Mouse (Mus musculus) yolk sac, embryonic 10.5 days (tissue): Measurements from ENCODE around the gene Oscp1.

Source experiments
- DNase-seq: peaks from one replicate; pipeline ENCODE4 v3.0.0-alpha.2; 2017; ENCODE audit warnings: low spot score

Oscp1 gene

DNA sequence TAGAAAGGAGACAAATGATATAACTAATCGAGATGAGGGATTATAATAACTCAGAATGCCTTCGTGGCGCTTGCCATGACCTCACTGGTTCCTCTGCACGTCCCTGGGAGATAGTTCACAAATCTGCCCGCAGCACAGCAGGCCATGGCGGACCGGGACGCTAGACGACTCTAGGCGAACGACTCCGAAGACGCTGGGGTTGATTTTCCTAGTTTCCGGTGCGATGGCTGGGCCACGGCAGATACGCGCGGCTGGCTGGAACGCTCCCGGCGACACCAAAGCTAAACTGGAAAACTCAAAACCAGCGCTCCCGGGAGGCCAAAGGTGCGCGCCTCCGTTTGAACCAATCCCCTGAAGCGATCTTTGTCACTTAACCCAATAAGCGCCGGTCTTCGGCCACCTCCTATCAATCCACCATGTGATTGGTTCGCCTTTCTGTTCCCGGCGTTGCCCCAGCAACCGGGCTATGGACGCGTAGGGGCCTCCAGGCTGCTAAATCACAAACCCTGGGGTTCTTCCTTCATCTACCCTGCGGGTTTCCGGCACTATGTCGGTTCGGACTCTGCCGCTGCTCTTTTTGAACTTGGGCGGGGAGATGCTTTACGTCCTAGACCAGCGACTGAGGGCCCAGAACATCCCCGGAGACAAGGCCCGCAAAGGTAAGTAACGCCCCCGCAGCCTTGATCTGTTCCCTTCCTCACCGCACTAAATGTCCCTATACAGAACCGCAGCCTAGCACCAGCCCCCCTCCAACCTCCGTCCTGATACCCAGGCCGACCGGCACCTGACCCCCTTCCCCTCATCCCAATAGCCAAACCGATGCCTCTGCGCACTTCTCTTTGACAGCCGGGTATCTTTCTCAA is at the start of gene Oscp1:
Oscp1 (plus strand) TSS at position 432 of the 863 bp plus-strand sequence.
- DNase-seq, result peak; percentile 93

DNA sequence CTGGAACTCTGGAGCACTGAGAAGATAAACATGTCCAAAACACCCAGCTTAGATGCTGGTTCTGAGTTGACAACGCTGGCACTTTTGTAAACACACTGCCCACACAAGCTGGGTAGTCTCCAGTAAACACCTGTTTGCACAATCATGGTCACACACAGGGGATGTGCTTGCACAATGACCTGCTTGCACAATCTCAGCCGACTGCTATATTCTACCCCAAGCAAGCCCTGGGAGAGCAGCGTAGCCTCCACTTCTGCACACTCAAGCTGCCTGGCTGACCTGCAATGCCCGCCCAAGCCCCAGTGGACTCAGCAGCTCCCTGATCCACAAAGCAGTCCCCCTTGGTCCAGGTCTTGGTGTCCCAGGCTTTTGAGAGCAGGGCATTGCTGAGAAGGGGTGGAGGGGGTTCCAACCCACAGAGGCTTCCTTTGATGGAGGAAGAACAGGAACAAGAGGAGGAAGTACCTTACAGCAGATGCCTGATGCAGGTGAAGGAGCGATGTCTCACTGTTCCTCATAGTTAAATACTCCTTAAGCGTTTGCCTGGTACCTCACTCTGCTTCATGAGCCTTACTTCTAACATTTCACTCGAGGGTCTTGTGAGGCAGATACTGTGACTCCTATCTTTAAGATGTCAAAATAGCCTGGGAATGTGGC is 40.6 kb upstream of the Oscp1 start:
- no peak for DNase-seq

DNA sequence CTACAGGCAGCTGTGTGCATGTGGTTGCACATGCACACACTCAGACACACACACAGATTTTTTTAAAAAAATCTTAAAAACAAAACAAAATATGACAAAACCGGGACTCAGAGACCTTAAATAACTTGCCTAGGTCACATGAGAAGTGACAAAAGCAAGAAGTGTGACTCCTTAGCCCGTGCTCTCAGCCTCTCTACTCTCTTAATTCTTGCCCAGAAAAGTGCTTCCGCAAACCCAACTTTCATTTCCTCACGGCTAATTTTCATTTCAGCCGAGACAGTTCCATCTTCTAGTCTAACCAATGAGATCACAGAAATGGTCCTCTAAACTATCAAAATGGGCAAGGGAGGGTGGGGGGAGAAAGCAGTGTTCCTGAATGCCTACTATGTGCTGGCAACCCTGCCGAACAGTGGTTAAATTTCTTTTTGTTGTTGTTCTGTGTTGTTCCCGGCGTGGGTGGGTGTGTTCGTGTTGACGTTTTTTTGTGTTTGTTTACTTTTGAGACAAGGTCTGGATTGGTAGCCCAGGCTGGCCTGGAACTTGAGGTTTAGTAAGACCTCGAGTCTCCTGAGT is 39.3 kb upstream of the Oscp1 start:
- no peak for DNase-seq

DNA sequence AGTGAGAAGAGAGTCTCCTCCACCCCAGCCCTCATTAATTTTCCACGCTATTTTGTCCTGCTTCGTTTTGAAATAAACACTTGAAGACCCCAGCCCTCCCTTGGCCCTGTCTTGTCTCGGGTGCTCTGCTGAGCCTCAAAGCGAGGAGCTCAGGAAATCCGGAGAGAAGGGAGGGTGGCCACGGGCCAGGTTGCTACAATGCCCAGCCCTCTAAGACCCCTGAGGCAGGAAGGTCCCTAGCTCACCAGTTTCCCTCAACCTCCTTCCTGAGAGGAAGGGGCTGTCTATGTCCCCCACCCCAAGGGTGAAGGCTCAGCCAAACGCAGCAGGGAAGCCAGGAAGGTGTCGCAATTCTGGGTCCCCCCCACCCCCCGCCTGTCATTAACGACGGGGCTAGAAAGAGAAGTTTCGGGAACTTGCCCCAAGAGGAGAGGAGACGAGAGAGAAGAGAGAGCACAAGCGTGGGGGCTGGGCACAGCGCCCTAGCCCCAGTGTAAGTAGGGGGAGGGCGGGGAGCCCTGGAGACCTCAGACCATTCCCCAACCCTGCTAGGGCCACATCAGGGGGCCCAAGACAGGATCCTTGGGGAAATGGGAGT is 34.0 kb upstream of the Oscp1 start, which contains the start of gene Csf3r:
Csf3r (plus strand) TSS at position 248 of the 598 bp plus-strand sequence.
- DNase-seq, result no peak

DNA sequence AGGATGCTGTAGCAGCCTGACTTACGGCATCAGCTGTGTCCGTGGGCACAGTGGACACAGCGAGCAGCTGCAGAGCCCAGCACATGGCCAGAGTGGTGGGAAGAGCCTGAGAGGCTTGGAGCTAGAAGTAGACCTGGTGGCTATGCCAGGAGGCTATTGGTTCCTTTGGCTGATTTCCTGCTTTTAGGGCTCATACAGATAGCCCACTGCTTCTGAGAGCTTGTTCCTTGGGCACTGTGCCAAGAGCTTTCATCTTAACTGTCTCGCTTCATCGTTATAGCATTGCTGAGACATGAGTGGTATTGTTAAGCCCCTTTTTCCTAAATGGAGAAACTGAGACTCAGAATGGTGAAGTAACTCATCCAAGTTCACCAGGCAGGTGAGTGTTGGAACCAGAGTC is 32.6 kb upstream of the Oscp1 start:
- no peak for DNase-seq

DNA sequence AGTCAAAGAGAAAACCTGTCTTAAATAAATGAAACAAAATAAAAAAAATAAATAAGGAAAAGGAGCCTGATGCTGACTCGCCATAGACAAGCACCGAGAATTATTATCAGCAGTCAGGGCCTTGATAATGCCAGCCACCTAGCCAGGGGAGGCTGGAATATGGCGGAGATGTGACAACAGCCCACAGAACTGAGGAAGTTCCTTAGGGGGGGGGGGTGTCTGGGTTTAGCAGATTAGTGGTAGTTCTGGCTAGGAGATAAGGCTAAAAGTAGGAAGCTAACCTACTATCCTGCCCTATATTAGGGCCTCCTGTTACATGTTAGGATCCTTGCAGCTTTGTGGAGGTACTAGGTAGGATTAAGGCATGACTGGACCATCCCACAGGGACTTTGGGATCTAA is 30.4 kb upstream of the Oscp1 start:
- no peak for DNase-seq

DNA sequence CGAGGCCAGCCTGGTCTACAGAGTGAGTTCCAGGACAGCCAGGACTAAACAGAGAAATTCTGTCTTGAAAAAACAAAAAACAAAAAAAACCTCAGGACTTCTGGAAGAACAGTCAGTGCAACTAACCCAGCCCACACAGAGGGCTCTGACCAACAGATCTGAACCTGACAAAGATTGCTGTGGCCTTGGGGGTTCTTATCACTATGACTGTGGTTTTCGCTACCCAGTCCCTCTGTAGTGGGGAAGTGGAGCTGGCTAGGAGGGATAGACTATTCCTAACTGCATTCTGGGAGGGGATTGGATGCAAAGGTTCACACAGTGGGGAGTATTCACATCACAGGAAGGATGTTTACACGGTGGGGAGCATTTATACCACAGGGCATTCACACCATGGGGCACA is 29.3 kb upstream of the Oscp1 start:
- no peak for DNase-seq

DNA sequence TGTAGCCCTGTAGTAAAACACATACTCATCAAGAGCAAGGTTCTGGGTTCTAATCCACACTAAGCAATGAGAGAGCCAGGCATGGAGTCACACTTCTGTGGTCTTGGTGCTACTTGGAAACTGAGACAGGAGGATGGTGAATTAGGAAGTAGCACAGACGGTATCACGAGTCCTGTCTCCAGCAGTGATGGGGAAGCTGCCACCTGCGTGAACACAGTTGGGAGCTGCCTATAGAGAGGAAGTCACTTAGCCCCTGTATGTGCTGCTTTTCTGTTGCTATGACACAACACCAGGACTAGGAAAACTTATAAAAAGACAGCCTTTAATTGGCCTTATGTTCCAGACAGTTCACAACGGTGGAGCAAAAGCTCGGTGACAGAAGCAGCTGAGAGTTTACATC is 27.7 kb upstream of the Oscp1 start:
- no peak for DNase-seq

DNA sequence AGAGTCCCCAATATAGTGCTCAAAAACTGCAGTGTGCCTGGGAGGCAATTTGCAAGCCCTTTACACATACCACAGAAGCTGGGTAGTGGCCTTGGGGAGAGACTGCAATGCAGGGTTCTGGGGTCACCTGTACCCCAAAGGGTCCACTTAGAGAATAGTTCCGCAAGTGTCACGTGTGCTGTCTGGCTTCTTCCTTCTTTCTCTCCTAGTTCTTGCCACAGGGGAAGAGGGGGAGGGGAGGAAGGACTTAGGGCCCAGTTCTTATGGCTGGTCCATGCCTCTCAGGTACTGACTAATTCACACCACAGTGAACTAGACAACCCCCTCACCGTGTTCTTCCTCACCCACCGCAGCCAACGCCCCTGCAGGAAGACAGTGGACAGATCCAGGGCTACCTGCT is 23.0 kb upstream of the Oscp1 start:
- no peak for DNase-seq

DNA sequence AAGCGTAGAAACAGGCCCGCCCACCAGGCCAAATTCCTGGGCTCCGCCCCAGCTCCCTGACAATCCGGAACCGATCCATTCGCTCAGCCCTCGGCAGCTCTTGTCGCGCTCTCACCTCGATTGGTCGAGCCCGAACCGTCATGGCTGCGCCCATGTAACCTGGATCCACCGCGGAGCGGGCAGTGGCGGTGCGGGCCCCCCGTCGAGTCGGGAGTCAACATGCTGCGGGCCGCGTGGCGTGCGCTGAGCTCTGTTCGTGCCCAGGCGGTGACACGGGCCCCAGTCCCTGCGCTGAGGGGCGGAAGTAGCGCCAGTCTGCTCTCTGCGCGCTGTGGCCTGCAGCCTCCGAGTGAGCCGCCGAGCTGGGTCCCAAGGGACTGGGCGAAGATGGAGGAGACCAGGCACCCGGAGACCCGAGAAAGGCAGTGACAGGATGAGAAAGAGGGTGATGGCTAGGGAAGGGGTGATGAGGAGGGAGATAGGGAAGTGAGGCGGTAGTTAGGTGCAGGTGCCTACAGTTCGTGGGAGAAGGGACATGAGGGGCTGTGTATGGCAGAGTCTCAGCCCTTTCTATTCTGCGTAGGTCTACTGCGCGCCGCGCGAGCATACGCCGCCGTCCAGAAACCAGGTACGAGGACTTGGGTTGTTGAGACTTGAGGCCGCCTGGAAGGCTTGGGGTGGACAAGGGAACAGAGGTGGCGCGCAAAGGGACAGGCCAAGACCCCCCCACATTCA is 11.3 kb upstream of the Oscp1 start, which contains the start of gene Mrps15:
Mrps15 (plus strand) TSS at position 75 of the 735 bp plus-strand sequence.
- peak; percentile 91 for DNase-seq

DNA sequence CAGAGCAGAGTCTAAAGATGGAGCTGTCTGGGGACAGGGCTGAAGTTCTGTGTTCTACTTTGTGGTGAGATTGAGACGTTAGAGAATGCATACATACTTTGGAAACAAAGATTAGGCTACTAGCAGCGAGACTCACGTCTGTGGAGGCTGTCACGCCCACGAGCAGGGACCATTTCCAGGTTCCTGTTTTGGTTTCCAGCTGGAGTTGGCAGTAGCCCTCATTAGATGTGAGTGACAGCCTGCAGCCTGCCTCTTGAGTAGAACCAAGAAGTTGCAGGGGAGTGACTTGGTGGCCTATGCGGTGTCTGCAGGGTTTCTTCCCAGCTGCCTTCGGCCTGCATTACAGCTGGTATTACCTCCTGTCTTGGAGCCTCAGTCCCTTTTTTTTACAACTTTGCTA is 6.7 kb upstream of the Oscp1 start:
- DNase-seq, result no peak

DNA sequence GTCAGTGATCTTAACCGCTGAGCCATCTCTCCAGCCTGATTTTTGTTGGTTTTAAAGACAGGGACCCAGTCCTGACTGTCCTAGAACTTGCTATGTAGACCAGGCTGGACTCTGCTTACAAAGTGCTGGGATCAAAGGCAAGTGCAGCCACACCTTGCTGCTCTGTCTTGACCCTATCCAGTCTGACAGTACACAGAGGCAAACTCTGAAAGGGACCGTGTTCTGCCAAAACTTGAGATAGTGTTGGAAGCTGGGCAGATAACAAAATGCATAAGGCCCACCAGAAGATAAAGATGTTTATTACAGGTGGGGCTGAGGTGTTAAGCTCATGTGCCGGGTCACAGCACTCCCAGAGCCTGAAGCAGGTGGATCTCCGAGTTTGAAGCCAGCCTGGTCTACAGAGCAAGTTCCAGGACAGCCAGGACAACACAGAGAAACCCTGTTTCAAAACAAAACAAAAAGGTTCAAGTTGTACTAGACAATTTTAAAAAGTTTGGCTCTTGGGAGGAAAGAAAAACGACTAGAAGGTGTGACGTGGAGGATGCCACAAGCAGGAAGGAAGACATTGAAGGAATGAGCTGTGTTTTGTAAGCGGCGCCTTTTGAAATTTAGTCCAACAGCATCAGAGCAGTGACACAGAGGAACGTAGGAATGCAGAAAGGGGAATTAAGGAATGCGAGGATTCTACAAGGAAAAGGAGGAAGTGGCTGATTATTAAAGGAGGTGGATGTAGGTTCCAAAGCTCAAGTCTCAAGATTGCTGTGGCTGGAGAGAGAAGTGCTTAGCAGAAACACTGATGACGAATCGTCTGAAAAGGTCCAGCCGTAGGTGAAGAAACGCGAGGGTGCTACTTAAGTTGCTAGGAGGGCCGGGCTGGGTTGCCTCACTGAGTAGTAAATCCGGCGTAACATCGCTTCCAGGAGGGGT is 895 bp upstream of the Oscp1 start:
- no peak for DNase-seq

DNA sequence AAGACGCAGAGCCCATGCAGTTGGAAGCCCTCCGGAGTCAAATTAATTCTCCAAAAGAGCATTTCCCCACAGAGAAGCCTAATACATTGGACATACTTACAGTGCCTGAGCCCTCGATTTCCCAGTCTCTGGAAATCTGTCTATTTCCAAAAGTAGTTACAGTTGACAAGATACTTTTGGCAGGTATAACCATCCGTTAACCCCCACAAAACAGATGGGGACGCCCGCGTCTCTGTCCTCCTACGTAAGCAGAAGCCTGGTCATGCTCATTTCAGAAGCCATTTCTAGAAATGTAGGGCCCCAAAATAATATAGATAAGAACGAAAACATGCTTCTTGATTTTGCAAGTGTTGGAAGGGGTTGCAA is 615 bp downstream of the Oscp1 start:
- DNase-seq, result no peak

DNA sequence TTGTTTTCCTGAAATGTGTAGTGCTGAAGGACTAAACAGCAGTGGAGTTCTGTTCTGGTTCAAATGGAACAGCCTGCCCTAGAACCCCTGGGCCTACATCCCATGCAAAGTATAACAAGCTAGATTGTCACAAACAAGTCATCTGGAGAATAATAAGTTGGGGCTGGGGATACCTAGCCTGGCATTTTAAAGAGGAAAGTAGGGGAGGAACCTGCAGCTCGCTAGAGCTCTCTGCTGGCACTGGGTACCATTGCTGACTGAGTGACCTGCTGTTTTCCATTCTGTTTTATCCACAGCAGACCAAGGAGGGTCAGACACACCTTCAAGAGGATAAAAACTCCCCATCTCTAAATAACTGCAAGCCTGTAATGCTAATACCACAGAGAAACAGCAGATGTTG is 4.5 kb downstream of the Oscp1 start:
- no peak for DNase-seq

DNA sequence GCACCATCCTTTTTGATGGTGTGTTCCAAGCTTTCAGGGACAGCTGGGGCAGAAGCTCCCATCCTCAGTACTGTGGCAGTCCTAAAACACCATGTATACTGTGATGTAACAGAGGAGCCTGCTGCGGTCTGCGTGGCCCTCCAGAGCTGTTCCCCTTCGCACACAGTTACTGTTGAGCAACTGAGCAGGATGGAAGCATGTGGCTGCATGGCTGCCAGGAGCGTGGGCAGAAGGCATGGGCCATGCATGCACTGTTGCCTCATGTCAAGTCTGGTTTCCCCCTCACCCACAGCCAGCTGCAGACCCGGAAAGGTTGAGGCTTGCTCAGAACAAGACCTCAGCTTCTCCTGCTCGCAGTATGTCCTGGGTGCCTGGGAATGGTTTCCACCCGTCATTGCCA is 6.9 kb downstream of the Oscp1 start:
- DNase-seq, result no peak

DNA sequence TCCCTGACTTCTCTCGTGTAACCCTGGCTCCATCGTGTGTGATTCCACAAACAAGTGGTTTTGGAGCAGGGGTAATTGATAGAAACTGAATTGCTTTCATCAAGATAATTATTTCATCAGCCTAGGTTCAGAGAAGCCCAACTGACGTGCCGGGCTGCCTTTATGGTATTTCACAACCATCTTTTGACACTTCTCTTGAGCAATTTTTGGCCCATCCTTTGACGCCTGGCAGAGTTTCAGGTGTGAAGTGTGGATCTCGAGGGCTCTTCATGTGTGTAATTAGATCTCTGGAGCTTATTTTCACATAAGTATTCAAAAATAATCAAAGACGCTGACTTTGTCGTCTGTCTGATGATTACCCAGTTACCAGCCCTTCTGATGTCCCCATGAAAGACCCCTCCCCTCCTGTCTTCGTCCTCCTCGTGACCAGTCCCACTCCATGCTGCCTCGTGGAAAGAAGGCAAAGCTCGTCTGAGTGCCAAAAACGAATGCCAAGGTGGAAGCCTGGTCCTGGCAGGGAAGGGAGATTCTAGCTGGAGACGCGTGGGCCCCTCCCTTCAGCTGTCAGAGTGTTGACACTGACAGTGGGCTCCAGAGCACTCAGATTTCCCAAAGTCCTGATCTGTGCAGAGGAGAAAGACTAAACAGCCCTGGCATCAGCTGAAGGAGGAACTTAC is 9.2 kb downstream of the Oscp1 start:
- DNase-seq, result no peak

DNA sequence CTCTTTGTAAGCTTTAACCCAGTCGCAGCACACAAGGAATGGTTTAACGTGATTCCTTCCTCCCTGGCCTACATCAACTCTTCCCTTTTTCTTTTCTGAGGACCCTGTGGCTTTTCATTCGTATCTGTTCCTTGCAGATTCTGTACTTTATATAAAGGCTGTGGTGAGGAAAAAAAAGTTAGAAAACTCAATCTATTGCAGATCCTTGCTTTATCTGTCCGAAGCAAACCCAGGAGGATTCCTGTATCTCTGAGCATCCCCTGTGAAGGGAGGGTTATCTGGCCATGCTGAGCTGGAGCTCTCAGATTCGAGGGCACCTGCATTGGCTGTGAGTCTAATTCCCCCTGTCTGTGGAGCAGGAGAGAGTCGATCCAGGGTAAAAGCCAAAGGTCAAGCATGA is 10.5 kb downstream of the Oscp1 start:
- DNase-seq, result no peak

DNA sequence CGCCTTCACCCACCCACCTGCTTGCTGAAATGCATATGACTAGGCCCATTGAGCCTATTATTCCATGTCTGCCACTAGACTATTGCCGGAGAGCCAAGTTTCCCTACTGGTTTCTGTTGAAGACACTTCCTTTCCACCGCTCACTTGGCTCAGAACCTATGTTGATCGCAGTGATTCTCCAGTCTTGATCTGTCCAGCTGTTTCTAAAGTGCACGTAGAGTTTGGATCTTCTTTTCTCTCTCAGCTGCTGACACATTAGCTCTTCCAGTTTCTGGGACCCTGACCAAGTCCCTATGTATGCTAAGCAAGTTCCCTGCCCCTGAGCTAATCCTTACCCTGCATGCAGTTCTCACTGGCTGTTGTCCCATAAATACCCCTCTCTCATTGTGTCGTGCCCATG is 19.5 kb downstream of the Oscp1 start:
- no peak for DNase-seq

DNA sequence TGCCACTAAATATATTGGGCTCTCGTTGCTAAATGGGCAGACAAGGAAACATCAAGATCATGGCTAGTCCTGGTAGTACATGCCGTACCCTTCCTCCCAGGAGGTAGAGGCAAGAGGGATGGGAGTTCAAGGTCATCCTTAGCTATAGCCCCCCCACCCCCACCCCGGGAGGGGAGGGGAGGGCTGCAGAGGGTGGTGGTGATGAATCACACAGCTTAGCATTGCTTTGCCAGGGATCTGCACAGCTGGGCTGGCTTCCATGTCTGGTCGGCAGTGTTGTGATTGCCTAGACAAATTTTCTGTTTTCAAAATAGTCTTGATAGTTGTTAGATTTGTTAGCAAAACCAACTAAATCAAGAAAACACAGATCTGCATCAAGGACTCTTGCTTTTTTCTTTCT is 20.9 kb downstream of the Oscp1 start:
- no peak for DNase-seq

DNA sequence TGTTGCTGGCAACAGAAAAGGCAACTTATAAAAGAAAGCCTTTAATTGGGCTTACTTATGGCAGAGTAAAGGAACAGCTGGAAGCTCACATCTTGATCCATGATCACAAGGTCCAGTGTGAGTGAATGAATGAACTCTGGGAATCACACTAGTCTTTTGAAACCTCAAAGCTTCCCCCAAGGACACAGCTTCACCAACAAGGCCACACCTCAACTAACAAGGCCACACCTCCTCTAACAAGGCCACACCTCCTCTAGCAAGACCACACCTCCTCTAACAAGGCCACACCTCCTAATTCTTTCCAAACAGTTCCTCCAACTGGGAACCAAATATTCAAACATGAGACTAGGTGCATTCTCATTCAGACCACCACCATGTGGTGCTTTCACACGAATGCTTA is 23.2 kb downstream of the Oscp1 start:
- DNase-seq, result no peak
